Mouse (Mus musculus) embryonic fibroblast, embryonic 13.5 days (primary cell): Measurements from ENCODE around the gene Nrg4.

ENCODE experiments used
- CTCF ChIP-seq: IDR thresholded peaks from 2 replicates; pipeline ENCODE4 v1.5.1; 2011; ENCODE audit warnings: mild to moderate bottlenecking, control low read depth, low read length, moderate library complexity, borderline replicate concordance; ENCODE audit not compliant: insufficient read depth
- POLR2A ChIP-seq: IDR thresholded peaks from 2 replicates; pipeline ENCODE4 v1.6.1; 2011; ENCODE audit warnings: low read depth, mild to moderate bottlenecking, control low read depth, low read length, moderate library complexity

DNA sequence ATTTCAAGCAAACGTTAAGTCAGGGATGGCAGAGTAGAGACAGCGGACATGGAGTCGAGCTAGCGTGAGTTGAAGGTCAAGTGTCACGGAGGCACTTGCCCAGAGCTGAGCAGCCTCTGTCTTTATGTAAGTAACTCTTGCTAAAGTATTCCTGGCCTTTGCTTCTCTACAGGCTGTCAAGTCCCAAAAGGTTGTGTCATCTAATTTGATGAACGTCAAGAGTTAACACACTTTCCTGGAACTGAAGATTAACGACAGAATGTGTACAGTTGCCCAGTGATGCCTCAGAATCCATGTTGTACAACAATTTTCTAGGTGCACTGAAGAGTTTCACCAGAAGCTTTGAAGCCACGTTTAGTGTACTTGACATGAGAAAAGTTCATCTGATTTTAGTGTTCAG is 80.2 kb downstream of the Nrg4 start:
- TF ChIP-seq CTCF = no peak
- TF ChIP-seq POLR2A = no peak
